Mouse (Mus musculus) liver, embryonic 14.5 days (tissue): ENCODE measurements around the gene Vps26c. TPM values are rescaled to one million over a fixed set of nuclear protein-coding genes. Genes with fewer than 3 reads are reported as not detected.

Source experiments
- ATAC-seq: fragments of 200-750 bp; cut with Nextera tagmentation; 2 replicates; pipeline ENCODE4 v1.8.0; 2017; ENCODE audit warnings: moderate number of reproducible peaks, mild to moderate bottlenecking, moderate library complexity; ENCODE audit not compliant: insufficient read depth
- DNase-seq, 3 experiments: peaks; one replicate each; pipeline ENCODE4 v3.0.0-alpha.2; 2012 to 2013; ENCODE audit warnings: low read depth in 3 of 3, low spot score in 3 of 3
- H3K27ac ChIP-seq: fragments of 300-500 bp; sonication (generic); 2 replicates; pipeline ENCODE4 v1.5.1; 2014; ENCODE audit warnings: moderate library complexity, mild to moderate bottlenecking, control low read depth, inconsistent platforms
- H3K27me3 ChIP-seq: fragments of 300-500 bp; sonication (generic); 2 replicates; pipeline ENCODE4 v1.6.1; 2014; ENCODE audit warnings: mild to moderate bottlenecking, low read length, moderate library complexity; ENCODE audit not compliant: control insufficient read depth, insufficient read depth
- H3K36me3 ChIP-seq: fragments of 300-500 bp; sonication (generic); replicated peaks from 2 replicates; pipeline ENCODE4 v1.6.1; 2014; ENCODE audit warnings: low read depth; ENCODE audit not compliant: control insufficient read depth, insufficient read depth
- H3K4me1 ChIP-seq, 2 experiments: fragments of 200-500 bp in 1 of 2; fragments of 300-500 bp in 1 of 2; sonication (generic) in 1 of 2; replicated peaks; 2 replicates each; pipeline ENCODE4 v1.6.1; 2012 to 2014; ENCODE audit warnings: antibody characterized with exemption in 1 of 2, inconsistent platforms in 1 of 2, low read length in 1 of 2; ENCODE audit not compliant: control insufficient read depth in 2 of 2, insufficient read depth in 2 of 2
- H3K4me2 ChIP-seq: fragments of 300-500 bp; sonication (generic); 2 replicates; pipeline ENCODE4 v1.6.1; 2014; ENCODE audit warnings: low read depth, mild to moderate bottlenecking, control low read depth, moderate library complexity
- H3K4me3 ChIP-seq, 2 experiments: fragments of 200-500 bp in 1 of 2; fragments of 300-500 bp in 1 of 2; sonication (generic) in 1 of 2; 2 replicates each; pipeline ENCODE4 v1.5.1; 2012 to 2014; ENCODE audit warnings: low read depth in 2 of 2, low read length in 2 of 2, mild to moderate bottlenecking in 2 of 2, control low read depth in 1 of 2, inconsistent platforms in 1 of 2, moderate library complexity in 1 of 2; ENCODE audit not compliant: insufficient read depth in 1 of 2
- H3K9ac ChIP-seq: fragments of 300-500 bp; sonication (generic); replicated peaks from 2 replicates; pipeline ENCODE4 v1.6.1; 2014; ENCODE audit warnings: mild to moderate bottlenecking, control low read depth, moderate library complexity
- H3K9me3 ChIP-seq: fragments of 300-500 bp; sonication (generic); 2 replicates; pipeline ENCODE4 v1.6.1; 2016; ENCODE audit warnings: low read length, mixed read lengths; ENCODE audit not compliant: control insufficient read depth
- CTCF ChIP-seq: IDR thresholded peaks from 2 replicates; pipeline ENCODE4 v1.5.1; 2016; ENCODE audit warnings: antibody characterized with exemption, low read depth, control low read depth
- EP300 ChIP-seq: IDR thresholded peaks from 2 replicates; pipeline ENCODE4 v1.6.1; 2016; ENCODE audit warnings: antibody characterized with exemption, low read depth
- WGBS: fragments of 180-500 bp; shearing (Covaris S2); extraction: QIAGEN DNeasy Blood & Tissue Kit; methylation state at CpG from one replicate; pipeline ENCODE4 v1.1.7; 2014; ENCODE audit not compliant: insufficient replicate concordance; 5-methylcytosine and 5-hydroxymethylcytosine counted together
- polyA plus RNA-seq, 2 experiments: library from polyadenylated mRNA; depleted of rRNA in 1 of 2; stranded (reverse) in 1 of 2; unstranded in 1 of 2; fragments of >200 nt; fragmentation: Nextera tagmentation in 1 of 2; extraction: Ambion mirVana in 1 of 2; gene quantifications; 2 replicates each; pipeline versions ENCODE4 v1.2.1 to v1.2.3; 2012 to 2014

Gene Vps26c
- polyA plus RNA-seq, 2 experiments = 13.3 to 18.3 TPM

GRCm38 (mm10) chr16:94571111-94571993 lies 44.7 kb upstream of the Vps26c start:
- Histone ChIP-seq H3K36me3 (no peaks in the 10 kb centered on the region), H3K27ac (peak overlapping the region; percentile 99), H3K9me3 (no peaks in the 10 kb centered on the region), H3K9ac (peak overlapping the region; percentile 89), H3K4me3 (peak overlapping the region; percentile 67 to 97), H3K27me3 (no peaks in the 10 kb centered on the region), H3K4me2 (peak overlapping the region; percentile 93), H3K4me1 (peaks cover 18 to 30% of the 10 kb centered on the region in 2 experiments)
- peak in 2 of 3 experiments; percentile 26 to 56 for DNase-seq
- TF ChIP-seq EP300 (no peak), CTCF (no peak)
- WGBS = 23% methylated on average over 10 of the region's 10 CpGs
- ATAC-seq = no peak; the same call in 1 of the 2 replicates

GRCm38 (mm10) chr16:94570361-94571041 lies 43.9 kb upstream of the Vps26c start:
- no peaks in the 10 kb centered on the region for H3K27me3 ChIP-seq
- WGBS = under 1% methylated on average over 73 of the region's 88 CpGs
- peak overlapping the region; percentile 99 for H3K27ac ChIP-seq
- DNase-seq (peak; percentile 40 to 44 (median 43)), ATAC-seq (peak; percentile 47)
- H3K9ac ChIP-seq = peak overlapping the region; percentile 89
- peak overlapping the region; percentile 67 to 97 for H3K4me3 ChIP-seq
- no peak for TF ChIP-seq EP300
- TF ChIP-seq CTCF = no peak
- no peaks in the 10 kb centered on the region for H3K36me3 ChIP-seq
- no peaks in the 10 kb centered on the region for H3K9me3 ChIP-seq
- peak overlapping the region; percentile 93 for H3K4me2 ChIP-seq
- peaks cover 18 to 28% of the 10 kb centered on the region in 2 experiments for H3K4me1 ChIP-seq

- TF ChIP-seq CTCF (no peak), EP300 (no peak; the same call in 1 of the 2 replicates)
- no peaks in the 10 kb centered on the region for H3K9me3 ChIP-seq
- peak within 1 kb of the TSS; percentile 85 to 97 for H3K4me3 ChIP-seq
- peak within 1 kb of the TSS; percentile 99 for H3K27ac ChIP-seq
- peak within 1 kb of the TSS; percentile 93 for H3K4me2 ChIP-seq
- ATAC-seq = peak; percentile 83
- H3K9ac ChIP-seq = peak within 1 kb of the TSS; percentile 92
- peak; percentile 96 to 97 (median 97) for DNase-seq
- under 1% methylated on average over 126 of the region's 133 CpGs for WGBS
- peaks cover 18 to 24% of the 10 kb centered on the region in 2 experiments for H3K4me1 ChIP-seq
- no peaks in the 10 kb centered on the region for H3K36me3 ChIP-seq
- H3K27me3 ChIP-seq = no peaks in the 10 kb centered on the region
Measured at GRCm38 (mm10) chr16:94569229-94570176, 42.9 kb upstream of the Vps26c start, which contains the start of gene Dyrk1a. Gene Dyrk1a, plus strand, starts transcription at chr16:94570010.

GRCm38 (mm10) chr16:94568335-94569228 lies 42.0 kb upstream of the Vps26c start:
- Histone ChIP-seq H3K27ac (peak overlapping the region; percentile 99), H3K9me3 (no peaks in the 10 kb centered on the region), H3K27me3 (no peaks in the 10 kb centered on the region), H3K9ac (peak overlapping the region; percentile 92), H3K4me3 (peak overlapping the region; percentile 85 to 97), H3K4me1 (peaks cover 11 to 20% of the 10 kb centered on the region in 2 experiments), H3K4me2 (peak overlapping the region; percentile 93), H3K36me3 (no peaks in the 10 kb centered on the region)
- ATAC-seq (peak; percentile 62), DNase-seq (peak; percentile 60 to 64 (median 63))
- no peak for TF ChIP-seq CTCF
- no peak for TF ChIP-seq EP300
- WGBS = 1% methylated on average over 53 of the region's 53 CpGs
